Mouse (Mus musculus) lung, postnatal 0 days (tissue): ENCODE results near the gene Tm4sf5. TPM values are rescaled to one million over a fixed set of nuclear protein-coding genes. Genes with fewer than 3 reads are reported as not detected.
A peak's percentile ranks its signal among the peaks of the same experiment; 100 is the strongest.

ENCODE experiments used
- ATAC-seq: fragments of 200-750 bp; cut with Nextera tagmentation; 2 replicates; pipeline ENCODE4 v1.8.0; 2017; ENCODE audit warnings: moderate library complexity
- DNase-seq: peaks from one replicate; pipeline ENCODE4 v3.0.0-alpha.2; 2016; ENCODE audit warnings: low spot score
- H3K27ac ChIP-seq: fragments of 300-500 bp; sonication (generic); 2 replicates; pipeline ENCODE4 v1.5.1; 2014; ENCODE audit warnings: antibody characterized with exemption, mild to moderate bottlenecking, low read length, mixed read lengths
- H3K27me3 ChIP-seq: fragments of 300-500 bp; sonication (generic); replicated peaks from 2 replicates; pipeline ENCODE4 v1.6.1; 2014; ENCODE audit warnings: low read length, mixed read lengths; ENCODE audit not compliant: insufficient read depth
- H3K36me3 ChIP-seq: fragments of 300-500 bp; sonication (generic); 2 replicates; pipeline ENCODE4 v1.6.1; 2014; ENCODE audit warnings: low read length, mixed read lengths; ENCODE audit not compliant: insufficient read depth
- H3K4me1 ChIP-seq: fragments of 300-500 bp; sonication (generic); 2 replicates; pipeline ENCODE4 v1.6.1; 2014; ENCODE audit warnings: antibody characterized with exemption, low read depth, low read length, mixed read lengths; ENCODE audit not compliant: insufficient read depth
- H3K4me2 ChIP-seq: fragments of 300-500 bp; sonication (generic); replicated peaks from 2 replicates; pipeline ENCODE4 v1.6.1; 2014; ENCODE audit warnings: low read depth, mild to moderate bottlenecking, low read length, moderate library complexity, mixed read lengths
- H3K4me3 ChIP-seq: fragments of 300-500 bp; sonication (generic); 2 replicates; pipeline ENCODE4 v1.5.1; 2014; ENCODE audit warnings: low read depth, low read length
- H3K9ac ChIP-seq: fragments of 300-500 bp; sonication (generic); replicated peaks from 2 replicates; pipeline ENCODE4 v1.6.1; 2014; ENCODE audit warnings: low read depth, mild to moderate bottlenecking
- H3K9me3 ChIP-seq: fragments of 300-500 bp; sonication (generic); 2 replicates; pipeline ENCODE4 v1.6.1; 2016; ENCODE audit warnings: low read length, mixed read lengths
- CTCF ChIP-seq: IDR thresholded peaks from 2 replicates; pipeline ENCODE4 v1.5.1; 2016; ENCODE audit warnings: antibody characterized with exemption, mild to moderate bottlenecking
- EP300 ChIP-seq: IDR thresholded peaks from 2 replicates; pipeline ENCODE4 v1.6.1; 2016; ENCODE audit warnings: antibody characterized with exemption, mild to moderate bottlenecking, control low read depth
- WGBS: fragments of 180-500 bp; shearing (Covaris S2); extraction: QIAGEN DNeasy Blood & Tissue Kit; methylation state at CpG from one replicate; pipeline ENCODE4 v1.1.7; 2014; 5-methylcytosine and 5-hydroxymethylcytosine counted together
- polyA plus RNA-seq: library from polyadenylated mRNA; unstranded; fragments of >200 nt; fragmentation: Nextera tagmentation; extraction: Ambion mirVana; gene quantifications from 2 replicates; pipeline ENCODE4 v1.2.1, GENCODE M21; 2015

Gene Tm4sf5
- 2.6 and 3.8 TPM in 2 replicates for polyA plus RNA-seq

GRCm38 (mm10) chr11:70504970-70505369 lies at the start of gene Tm4sf5:
Tm4sf5 (plus strand) TSS chr11:70505244.
- no peak within 1 kb of the TSS for H3K27ac ChIP-seq
- H3K9ac ChIP-seq = no peak within 1 kb of the TSS
- no peaks in the 10 kb centered on the region for H3K36me3 ChIP-seq
- no peak within 1 kb of the TSS for H3K4me3 ChIP-seq
- TF ChIP-seq EP300 = no peak
- TF ChIP-seq CTCF = no peak
- no peaks in the 10 kb centered on the region for H3K4me1 ChIP-seq
- DNase-seq (no peak), ATAC-seq (no peak)
- H3K9me3 ChIP-seq = no peaks in the 10 kb centered on the region
- 32% methylated on average over 9 of the region's 9 CpGs for WGBS
- H3K27me3 ChIP-seq = no peaks in the 10 kb centered on the region
- no peak within 1 kb of the TSS for H3K4me2 ChIP-seq

GRCm38 (mm10) chr11:70458688-70459600 lies 46.1 kb upstream of the Tm4sf5 start, which contains the start of gene Zmynd15:
Zmynd15 (plus strand) TSS chr11:70459433.
- Histone ChIP-seq H3K27me3 (no peaks in the 10 kb centered on the region), H3K9ac (peak within 1 kb of the TSS; percentile 83), H3K4me2 (peak within 1 kb of the TSS; percentile 80), H3K4me3 (peak within 1 kb of the TSS; percentile 80), H3K4me1 (no peaks in the 10 kb centered on the region), H3K27ac (peak within 1 kb of the TSS; percentile 91), H3K36me3 (peaks cover 8% of the 10 kb centered on the region; the same call in 1 of the 2 replicates), H3K9me3 (no peaks in the 10 kb centered on the region)
- ATAC-seq = peak; percentile 10; the same call in 1 of the 2 replicates
- peak; percentile 67 for DNase-seq
- TF ChIP-seq EP300 (no peak), CTCF (no peak)
- 11% methylated on average over 29 of the region's 32 CpGs for WGBS

DNA sequence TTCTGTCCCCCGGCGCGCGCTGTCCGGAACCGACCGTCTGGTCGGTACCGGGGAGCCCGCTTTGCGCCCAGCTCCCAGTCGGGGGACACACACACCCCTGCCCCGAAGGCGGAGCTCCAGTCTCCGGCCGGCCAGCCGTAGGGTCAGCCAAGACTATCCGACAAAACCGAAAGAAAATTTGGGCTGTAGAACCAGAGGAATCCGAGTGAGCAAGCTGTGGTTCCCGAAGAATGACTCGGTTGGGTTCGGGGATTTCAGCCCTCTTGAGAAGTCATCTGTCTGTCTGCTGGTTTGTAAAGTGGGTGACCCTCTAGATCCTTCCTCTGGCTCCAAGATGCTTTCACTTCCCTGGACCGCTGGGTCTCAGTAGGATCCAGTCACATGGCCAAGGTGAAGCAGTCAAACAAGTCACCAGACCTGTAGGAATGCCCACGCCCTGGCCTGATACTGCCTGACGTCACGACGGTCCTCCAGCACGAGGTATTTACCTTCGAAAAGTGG lies 45.4 kb upstream of the Tm4sf5 start, which contains the start of gene Cxcl16:
Cxcl16 (minus strand) TSS at position 384 of the 501 bp plus-strand sequence.
- DNase-seq (peak; percentile 94), ATAC-seq (peak; percentile 96)
- 6% methylated on average over 30 of the region's 30 CpGs for WGBS
- TF ChIP-seq CTCF (no peak), EP300 (peak; percentile 47; the same call in 1 of the 2 replicates)
- Histone ChIP-seq H3K27ac (peak within 1 kb of the TSS; percentile 91), H3K4me3 (peak within 1 kb of the TSS; percentile 80), H3K9me3 (no peaks in the 10 kb centered on the region), H3K4me2 (peak within 1 kb of the TSS; percentile 80), H3K36me3 (peaks cover 8% of the 10 kb centered on the region; the same call in 1 of the 2 replicates), H3K9ac (peak within 1 kb of the TSS; percentile 83), H3K27me3 (no peaks in the 10 kb centered on the region), H3K4me1 (no peaks in the 10 kb centered on the region)

- H3K36me3 ChIP-seq = no peaks in the 10 kb centered on the region
- 92% methylated on average over 5 of the region's 5 CpGs for WGBS
Observed at GRCm38 (mm10) chr11:70463970-70464369, 41.1 kb upstream of the Tm4sf5 start.

GRCm38 (mm10) chr11:70465211-70465610 lies 39.8 kb upstream of the Tm4sf5 start:
- H3K27me3 ChIP-seq = no peaks in the 10 kb centered on the region
- DNase-seq (no peak), ATAC-seq (no peak)
- TF ChIP-seq EP300 = no peak
- TF ChIP-seq CTCF = no peak
- no peak overlapping the region for H3K27ac ChIP-seq
- no peaks in the 10 kb centered on the region for H3K36me3 ChIP-seq
- no peak overlapping the region for H3K9ac ChIP-seq
- H3K4me2 ChIP-seq = peak overlapping the region; percentile 61
- no peak overlapping the region for H3K4me3 ChIP-seq
- 38% methylated on average over 16 of the region's 16 CpGs for WGBS
- H3K4me1 ChIP-seq = peaks cover 6% of the 10 kb centered on the region; the same call in 1 of the 2 replicates
- no peaks in the 10 kb centered on the region for H3K9me3 ChIP-seq

More at GRCm38 (mm10) chr11:70463970-70464369, 41.1 kb upstream of the Tm4sf5 start:
- no peaks in the 10 kb centered on the region for H3K27me3 ChIP-seq
- H3K9ac ChIP-seq = no peak overlapping the region
- no peak for TF ChIP-seq CTCF
- TF ChIP-seq EP300 = no peak
- no peak overlapping the region for H3K4me2 ChIP-seq
- ATAC-seq (no peak), DNase-seq (no peak)
- peaks cover 6% of the 10 kb centered on the region; the same call in 1 of the 2 replicates for H3K4me1 ChIP-seq
- H3K9me3 ChIP-seq = no peaks in the 10 kb centered on the region
- no peak overlapping the region for H3K27ac ChIP-seq
- H3K4me3 ChIP-seq = no peak overlapping the region

GRCm38 (mm10) chr11:70465824-70466223 lies 39.2 kb upstream of the Tm4sf5 start:
- DNase-seq (peak; percentile 48), ATAC-seq (no peak)
- Histone ChIP-seq H3K4me2 (peak overlapping the region; percentile 61), H3K4me1 (peaks cover 6% of the 10 kb centered on the region; the same call in 1 of the 2 replicates), H3K4me3 (peak overlapping the region; percentile 21; the same call in 1 of the 2 replicates), H3K9me3 (no peaks in the 10 kb centered on the region), H3K36me3 (no peaks in the 10 kb centered on the region), H3K9ac (0 out of 2 replicates have a peak overlapping the region, but pooled peaks have one; percentile 19), H3K27ac (no peak overlapping the region), H3K27me3 (no peaks in the 10 kb centered on the region)
- WGBS = 2% methylated on average over 23 of the region's 23 CpGs
- no peak for TF ChIP-seq CTCF
- TF ChIP-seq EP300 = no peak
